Mouse (Mus musculus): Measurements from ENCODE around the gene Kptn. TPM values are rescaled to one million over a fixed set of nuclear protein-coding genes. Genes with fewer than 3 reads are reported as not detected.
A peak's percentile ranks its signal among the peaks of the same experiment; 100 is the strongest.

The Kptn gene
- polyA plus RNA-seq, 1 experiment from 2014 or later, result 31.2 TPM

- Histone ChIP-seq H3K9ac (replicated peaks; ENCODE audit: low read depth, low read length) (no peak overlapping the region), H3K4me1 (ENCODE audit: control insufficient read depth, insufficient read depth, low read length) (no peaks in the 10 kb centered on the region), H3K27ac (ENCODE audit: low read length) (no peak overlapping the region), H3K4me2 (replicated peaks; ENCODE audit: low read depth, low read length) (no peak overlapping the region), H3K4me3 (ENCODE audit: low read depth, low read length) (no peak overlapping the region), H3K27me3 (ENCODE audit: control insufficient read depth, insufficient read depth, low read length) (no peaks in the 10 kb centered on the region), H3K36me3 (ENCODE audit: control insufficient read depth, insufficient read depth, low read length) (no peaks in the 10 kb centered on the region), H3K9me3 (ENCODE audit: control insufficient read depth, low read depth, low read length) (no peaks in the 10 kb centered on the region)
- no peak for ATAC-seq (ENCODE audit: insufficient number of reproducible peaks, insufficient read depth, low FRiP score, low read depth)
- WGBS, result 35% methylated on average over 27 of the region's 27 CpGs
These were observed 27.1 kb downstream of the Kptn start for GRCm38 (mm10) chr7:16146489-16147410.

DNA sequence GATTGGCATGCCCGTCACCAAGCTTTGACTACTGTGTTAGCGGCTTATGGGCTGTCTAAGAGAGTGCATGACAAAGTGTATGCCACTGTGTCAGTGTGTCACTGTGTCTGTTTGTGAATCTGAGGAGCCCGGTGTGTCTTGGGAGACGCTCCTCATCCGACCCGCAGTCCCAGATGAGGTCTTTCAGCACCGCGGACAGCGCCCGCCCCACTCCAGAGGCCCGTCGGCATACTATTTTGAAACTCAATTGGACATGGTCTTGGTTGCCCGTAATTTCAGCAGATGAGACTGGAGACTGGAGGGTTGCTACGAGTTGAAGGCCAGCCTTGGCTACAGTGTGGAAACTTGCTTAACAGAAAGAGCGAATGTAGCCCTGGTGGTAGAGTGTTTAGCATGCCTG, 27.9 kb downstream of the Kptn start:
- no peaks in the 10 kb centered on the region for H3K36me3 ChIP-seq (ENCODE audit: control insufficient read depth, insufficient read depth, low read length)
- no peak overlapping the region for H3K4me2 ChIP-seq (replicated peaks; ENCODE audit: low read depth, low read length)
- H3K27ac ChIP-seq (ENCODE audit: low read length), result no peak overlapping the region
- no peaks in the 10 kb centered on the region for H3K9me3 ChIP-seq (ENCODE audit: control insufficient read depth, low read depth, low read length)
- H3K4me1 ChIP-seq (ENCODE audit: control insufficient read depth, insufficient read depth, low read length), result no peaks in the 10 kb centered on the region
- no peaks in the 10 kb centered on the region for H3K27me3 ChIP-seq (ENCODE audit: control insufficient read depth, insufficient read depth, low read length)
- H3K4me3 ChIP-seq (ENCODE audit: low read depth, low read length), result no peak overlapping the region
- no peak for ATAC-seq (ENCODE audit: insufficient number of reproducible peaks, insufficient read depth, low FRiP score, low read depth)
- 17% methylated on average over 15 of the region's 15 CpGs for WGBS
- H3K9ac ChIP-seq (replicated peaks; ENCODE audit: low read depth, low read length), result no peak overlapping the region

- WGBS, result 70% methylated on average over 5 of the region's 5 CpGs
- no peak for ATAC-seq (ENCODE audit: insufficient number of reproducible peaks, insufficient read depth, low FRiP score, low read depth)
These were observed 29.5 kb downstream of the Kptn start for GRCm38 (mm10) chr7:16149241-16149640.

GRCm38 (mm10) chr7:16150191-16151145, 30.8 kb downstream of the Kptn start:
- ATAC-seq (ENCODE audit: insufficient number of reproducible peaks, insufficient read depth, low FRiP score, low read depth), result no peak
- 65% methylated on average over 9 of the region's 9 CpGs for WGBS
- Histone ChIP-seq H3K9ac (replicated peaks; ENCODE audit: low read depth, low read length) (no peak overlapping the region), H3K36me3 (ENCODE audit: control insufficient read depth, insufficient read depth, low read length) (no peaks in the 10 kb centered on the region), H3K4me3 (ENCODE audit: low read depth, low read length) (no peak overlapping the region), H3K4me2 (replicated peaks; ENCODE audit: low read depth, low read length) (no peak overlapping the region), H3K9me3 (ENCODE audit: control insufficient read depth, low read depth, low read length) (no peaks in the 10 kb centered on the region), H3K27ac (ENCODE audit: low read length) (no peak overlapping the region), H3K4me1 (ENCODE audit: control insufficient read depth, insufficient read depth, low read length) (no peaks in the 10 kb centered on the region), H3K27me3 (ENCODE audit: control insufficient read depth, insufficient read depth, low read length) (no peaks in the 10 kb centered on the region)

More at GRCm38 (mm10) chr7:16149241-16149640, 29.5 kb downstream of the Kptn start:
- Histone ChIP-seq H3K9me3 (ENCODE audit: control insufficient read depth, low read depth, low read length) (no peaks in the 10 kb centered on the region), H3K4me2 (replicated peaks; ENCODE audit: low read depth, low read length) (no peak overlapping the region), H3K27me3 (ENCODE audit: control insufficient read depth, insufficient read depth, low read length) (no peaks in the 10 kb centered on the region), H3K4me3 (ENCODE audit: low read depth, low read length) (no peak overlapping the region), H3K9ac (replicated peaks; ENCODE audit: low read depth, low read length) (no peak overlapping the region), H3K27ac (ENCODE audit: low read length) (no peak overlapping the region), H3K4me1 (ENCODE audit: control insufficient read depth, insufficient read depth, low read length) (no peaks in the 10 kb centered on the region), H3K36me3 (ENCODE audit: control insufficient read depth, insufficient read depth, low read length) (no peaks in the 10 kb centered on the region)

DNA sequence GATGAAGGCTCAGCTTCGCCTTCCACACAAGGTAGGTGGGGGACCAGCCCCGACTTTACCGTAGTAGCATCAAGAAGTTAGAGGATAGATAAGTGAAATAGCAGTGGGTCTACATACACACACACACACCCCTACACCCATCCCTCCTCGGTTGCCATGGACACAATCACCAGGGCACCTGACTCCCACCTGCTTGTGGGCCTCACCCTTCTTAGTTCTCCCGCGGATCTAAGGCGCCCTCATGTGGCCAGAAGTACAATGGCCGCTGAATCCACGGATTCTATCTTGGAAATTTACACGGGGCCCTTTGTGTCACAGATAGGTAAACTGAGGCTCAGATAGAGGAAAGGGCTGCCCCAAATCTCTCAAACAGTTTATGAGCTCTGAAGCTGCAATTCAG, 33.8 kb downstream of the Kptn start:
- WGBS, result 18% methylated on average over 10 of the region's 10 CpGs
- H3K27me3 ChIP-seq (ENCODE audit: control insufficient read depth, insufficient read depth, low read length), result peaks cover 4% of the 10 kb centered on the region; the same call in 1 of the 2 replicates
- no peaks in the 10 kb centered on the region for H3K4me1 ChIP-seq (ENCODE audit: control insufficient read depth, insufficient read depth, low read length)
- no peak overlapping the region for H3K9ac ChIP-seq (replicated peaks; ENCODE audit: low read depth, low read length)
- H3K36me3 ChIP-seq (ENCODE audit: control insufficient read depth, insufficient read depth, low read length), result no peaks in the 10 kb centered on the region
- H3K27ac ChIP-seq (ENCODE audit: low read length), result no peak overlapping the region
- no peak overlapping the region for H3K4me3 ChIP-seq (ENCODE audit: low read depth, low read length)
- no peak overlapping the region for H3K4me2 ChIP-seq (replicated peaks; ENCODE audit: low read depth, low read length)
- peak; percentile 79; the same call in 1 of the 2 replicates for ATAC-seq (ENCODE audit: insufficient number of reproducible peaks, insufficient read depth, low FRiP score, low read depth)
- no peaks in the 10 kb centered on the region for H3K9me3 ChIP-seq (ENCODE audit: control insufficient read depth, low read depth, low read length)

- H3K4me1 ChIP-seq (ENCODE audit: control insufficient read depth, insufficient read depth, low read length), result no peaks in the 10 kb centered on the region
- no peak overlapping the region for H3K27ac ChIP-seq (ENCODE audit: low read length)
- no peaks in the 10 kb centered on the region for H3K9me3 ChIP-seq (ENCODE audit: control insufficient read depth, low read depth, low read length)
- no peaks in the 10 kb centered on the region for H3K36me3 ChIP-seq (ENCODE audit: control insufficient read depth, insufficient read depth, low read length)
- H3K9ac ChIP-seq (replicated peaks; ENCODE audit: low read depth, low read length), result no peak overlapping the region
- H3K4me2 ChIP-seq (replicated peaks; ENCODE audit: low read depth, low read length), result no peak overlapping the region
- 70% methylated on average over 9 of the region's 9 CpGs for WGBS
- H3K27me3 ChIP-seq (ENCODE audit: control insufficient read depth, insufficient read depth, low read length), result peaks cover 4% of the 10 kb centered on the region; the same call in 1 of the 2 replicates
- no peak overlapping the region for H3K4me3 ChIP-seq (ENCODE audit: low read depth, low read length)
- ATAC-seq (ENCODE audit: insufficient number of reproducible peaks, insufficient read depth, low FRiP score, low read depth), result no peak
These were observed 35.6 kb downstream of the Kptn start for GRCm38 (mm10) chr7:16155132-16155872.

DNA sequence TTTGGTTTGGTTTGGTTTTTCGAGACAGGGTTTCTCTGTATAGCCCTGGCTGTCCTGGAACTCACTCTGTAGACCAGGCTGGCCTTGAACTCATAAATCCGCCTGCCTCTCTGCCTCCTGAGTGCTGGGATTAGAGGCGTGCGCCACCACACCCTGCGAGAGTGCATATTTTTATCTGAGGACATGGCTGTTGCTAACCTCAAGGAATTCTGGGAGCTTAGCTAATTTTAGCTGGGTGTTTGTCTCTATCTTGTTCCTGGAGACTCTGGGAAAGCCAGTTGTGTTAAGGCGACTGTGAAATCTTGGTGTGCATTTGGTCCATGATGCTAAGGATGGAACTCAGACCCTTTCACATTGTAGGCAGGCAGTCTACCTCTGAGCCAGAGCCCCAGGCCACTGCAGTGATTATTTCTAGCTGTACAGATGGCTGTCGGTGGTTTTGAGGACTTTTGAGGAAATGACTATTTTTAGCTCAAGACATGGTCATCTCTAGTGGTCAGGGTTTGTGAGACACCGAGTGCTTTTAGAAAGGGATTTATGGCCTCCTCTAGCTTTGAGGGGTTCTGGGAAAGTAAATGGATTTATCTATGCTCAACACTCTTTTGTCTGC, 36.5 kb downstream of the Kptn start:
- WGBS, result 67% methylated on average over 8 of the region's 8 CpGs
- peaks cover 4% of the 10 kb centered on the region; the same call in 1 of the 2 replicates for H3K27me3 ChIP-seq (ENCODE audit: control insufficient read depth, insufficient read depth, low read length)
- no peak overlapping the region for H3K27ac ChIP-seq (ENCODE audit: low read length)

More for the DNA sequence above, 36.5 kb downstream of the Kptn start:
- peaks cover 1% of the 10 kb centered on the region; the same call in 1 of the 2 replicates for H3K9me3 ChIP-seq (ENCODE audit: control insufficient read depth, low read depth, low read length)
- no peak overlapping the region for H3K4me3 ChIP-seq (ENCODE audit: low read depth, low read length)
- H3K9ac ChIP-seq (replicated peaks; ENCODE audit: low read depth, low read length), result no peak overlapping the region
- H3K4me2 ChIP-seq (replicated peaks; ENCODE audit: low read depth, low read length), result no peak overlapping the region
- H3K4me1 ChIP-seq (ENCODE audit: control insufficient read depth, insufficient read depth, low read length), result no peaks in the 10 kb centered on the region
- H3K36me3 ChIP-seq (ENCODE audit: control insufficient read depth, insufficient read depth, low read length), result no peaks in the 10 kb centered on the region
- ATAC-seq (ENCODE audit: insufficient number of reproducible peaks, insufficient read depth, low FRiP score, low read depth), result no peak

All from stomach, embryonic 14.5 days (tissue).